Mouse (Mus musculus): Measurements from ENCODE around the gene Gm17545. TPM values are rescaled to one million over a fixed set of nuclear protein-coding genes. Genes with fewer than 3 reads are reported as not detected.

Gene Gm17545
- polyA plus RNA-seq, 1 experiment from 2014 or later, result not detected

- H3K4me3 ChIP-seq (ENCODE audit: inconsistent target), result no peak overlapping the region
- H3K79me2 ChIP-seq (ENCODE audit: inconsistent target), result no peaks in the 10 kb centered on the region
- H3K36me3 ChIP-seq (ENCODE audit: inconsistent target), result no peaks in the 10 kb centered on the region
- 96% methylated on average over 2 of the region's 2 CpGs for WGBS (ENCODE audit: missing documents)
- no peak overlapping the region for H3K27ac ChIP-seq
Observed at GRCm38 (mm10) chr9:22495133-22495532, 41.0 kb downstream of the Gm17545 start.

DNA sequence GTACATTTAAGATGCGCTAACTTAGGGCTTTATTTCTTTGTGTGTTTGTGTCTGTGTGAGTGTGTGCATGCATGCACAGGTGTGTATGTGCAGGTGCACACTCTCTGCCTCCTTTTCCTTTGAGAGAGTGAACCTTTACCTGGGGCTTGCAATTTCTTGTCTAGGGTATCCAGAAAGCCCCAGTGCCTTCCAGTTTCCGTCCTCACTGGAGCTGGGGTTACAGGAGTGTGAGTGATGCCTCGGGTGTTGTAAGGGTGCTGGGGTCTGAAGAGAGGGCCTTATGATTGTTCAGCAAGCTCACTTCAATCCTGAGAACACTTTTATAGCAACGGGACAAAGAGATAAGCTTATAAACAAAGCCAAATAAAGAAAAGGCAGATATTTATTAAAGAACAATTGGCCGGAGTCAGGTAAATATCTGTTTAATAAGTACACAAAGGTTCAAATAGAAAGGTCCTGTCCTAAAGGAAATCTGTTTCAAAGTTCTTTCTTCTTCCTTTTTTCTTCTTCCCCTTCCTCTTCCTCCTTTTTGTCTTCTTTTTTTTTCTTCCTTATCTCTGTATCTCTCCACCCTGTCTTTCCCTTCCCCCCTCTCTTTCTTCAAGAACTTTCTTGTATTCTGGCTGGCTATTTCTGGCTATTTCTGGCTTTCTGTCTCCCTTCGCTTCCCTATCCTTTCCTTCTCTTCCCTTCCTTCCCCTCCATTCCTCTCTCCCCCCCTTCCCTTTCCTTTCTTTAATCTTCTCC lies 43.1 kb downstream of the Gm17545 start:
- 91% methylated on average over 6 of the region's 6 CpGs for WGBS (ENCODE audit: missing documents)
- Histone ChIP-seq H3K4me3 (ENCODE audit: inconsistent target) (no peak overlapping the region), H3K36me3 (ENCODE audit: inconsistent target) (no peaks in the 10 kb centered on the region), H3K79me2 (ENCODE audit: inconsistent target) (no peaks in the 10 kb centered on the region), H3K27ac (no peak overlapping the region)

DNA sequence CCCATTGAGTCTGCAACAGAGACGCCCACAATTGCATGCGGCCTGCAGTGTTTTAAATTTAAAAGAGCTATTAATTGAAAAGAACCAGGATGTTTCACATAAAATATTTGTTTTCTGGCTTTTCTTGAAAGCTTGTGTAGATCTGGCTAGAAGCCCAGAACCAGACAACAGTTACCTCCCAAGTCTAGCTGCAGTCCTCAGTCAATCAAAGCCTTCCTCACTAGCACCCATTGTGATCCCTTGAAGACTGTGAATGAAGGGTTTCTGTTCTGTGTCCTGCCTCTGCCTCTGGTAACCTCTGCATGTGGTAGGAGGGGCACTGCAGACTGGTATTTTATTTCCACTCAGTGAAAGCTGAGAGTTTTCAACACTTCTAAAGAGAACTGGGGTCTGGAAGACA lies 48.9 kb downstream of the Gm17545 start:
- H3K79me2 ChIP-seq (ENCODE audit: inconsistent target), result no peaks in the 10 kb centered on the region
- no peak overlapping the region for H3K4me3 ChIP-seq (ENCODE audit: inconsistent target)
- H3K27ac ChIP-seq, result no peak overlapping the region
- WGBS (ENCODE audit: missing documents), result 100% methylated on average over 2 of the region's 2 CpGs
- H3K36me3 ChIP-seq (ENCODE audit: inconsistent target), result no peaks in the 10 kb centered on the region

DNA sequence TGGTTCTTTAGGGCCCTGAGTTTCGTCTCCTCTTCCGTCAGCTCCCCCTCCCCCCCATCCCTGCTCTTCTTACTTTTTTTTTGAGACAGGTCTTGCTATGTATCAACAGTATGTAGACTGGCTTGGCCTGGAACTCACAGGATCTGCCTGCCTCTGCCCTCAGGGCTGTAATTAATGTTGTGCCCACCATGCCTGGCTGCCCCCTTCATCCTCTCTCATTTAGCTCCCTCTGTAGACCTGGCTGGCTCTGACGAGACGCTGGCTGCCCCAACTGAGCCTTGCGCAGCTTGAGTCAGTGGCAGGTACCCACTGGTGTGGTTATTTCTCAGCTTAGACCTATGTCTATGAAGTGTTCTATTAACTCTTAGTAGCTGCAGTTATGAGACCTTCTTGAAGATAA lies 49.5 kb downstream of the Gm17545 start:
- 94% methylated on average over 5 of the region's 5 CpGs for WGBS (ENCODE audit: missing documents)
- Histone ChIP-seq H3K36me3 (ENCODE audit: inconsistent target) (no peaks in the 10 kb centered on the region), H3K79me2 (ENCODE audit: inconsistent target) (no peaks in the 10 kb centered on the region), H3K4me3 (ENCODE audit: inconsistent target) (no peak overlapping the region), H3K27ac (no peak overlapping the region)

DNA sequence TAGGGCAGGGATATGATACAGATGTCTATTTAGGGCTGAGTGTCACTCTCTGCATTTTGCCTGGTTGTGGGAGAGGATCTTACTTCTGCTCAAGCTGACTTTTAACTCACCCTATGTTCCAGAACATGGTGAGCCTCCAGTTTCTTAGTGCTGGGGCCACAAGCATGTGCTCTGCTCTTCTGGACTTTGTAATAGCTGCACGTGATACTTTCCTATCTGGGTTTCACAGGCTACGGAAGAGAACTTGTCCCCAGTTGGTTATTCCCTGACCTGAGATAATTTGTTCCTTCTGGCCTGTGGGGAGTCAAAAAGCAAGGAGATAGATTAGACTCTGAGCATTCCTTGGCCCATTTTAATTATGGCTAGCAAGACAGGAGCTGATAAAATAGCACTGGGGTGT lies 51.5 kb downstream of the Gm17545 start:
- Histone ChIP-seq H3K4me3 (ENCODE audit: inconsistent target) (no peak overlapping the region), H3K36me3 (ENCODE audit: inconsistent target) (no peaks in the 10 kb centered on the region), H3K79me2 (ENCODE audit: inconsistent target) (no peaks in the 10 kb centered on the region), H3K27ac (no peak overlapping the region)
- WGBS (ENCODE audit: missing documents), result 100% methylated on average over 2 of the region's 2 CpGs

Other genes starting within 250 kb of the Gm17545 start
- gene Zfp809, start 228.6 kb upstream of the Gm17545 start, polyA plus RNA-seq (2018), result 13.0 to 19.3 TPM (median 14.8 TPM) in 3 replicates
- 0.06 to 0.07 TPM in 2 of 3 replicates, not detected in the other for gene Zfp599, start 194.4 kb upstream of the Gm17545 start, polyA plus RNA-seq (2018)
- 4.9 to 7.5 TPM (median 6.3 TPM) in 3 replicates for gene Zfp810, start 146.6 kb upstream of the Gm17545 start, polyA plus RNA-seq (2018)
- gene Anln, start 65.1 kb upstream of the Gm17545 start, polyA plus RNA-seq (2018), result 0.66 to 6.4 TPM (median 4.6 TPM) in 3 replicates
- gene 9530077C05Rik, start 42.8 kb upstream of the Gm17545 start, polyA plus RNA-seq (2018), result 0.04 TPM in 1 of 3 replicates, not detected in the others
- gene Rp9, start 15.5 kb downstream of the Gm17545 start, polyA plus RNA-seq (2018), result 42.8 to 49.9 TPM (median 44.0 TPM) in 3 replicates
- 2.5 to 15.5 TPM (median 6.7 TPM) in 3 replicates for gene Bbs9, start 21.4 kb downstream of the Gm17545 start, polyA plus RNA-seq (2018)